Mouse (Mus musculus): Measurements from ENCODE around the gene Gm45808. TPM values are rescaled to one million over a fixed set of nuclear protein-coding genes. Genes with fewer than 3 reads are reported as not detected.
"Not testable (repeated sequence)": the region's sequence is repeated elsewhere in the genome, so short reads cannot be mapped to it uniquely, and the experiment has no call there.

The Gm45808 gene
- polyA plus RNA-seq, 1 experiment from 2014 or later = not detected

DNA sequence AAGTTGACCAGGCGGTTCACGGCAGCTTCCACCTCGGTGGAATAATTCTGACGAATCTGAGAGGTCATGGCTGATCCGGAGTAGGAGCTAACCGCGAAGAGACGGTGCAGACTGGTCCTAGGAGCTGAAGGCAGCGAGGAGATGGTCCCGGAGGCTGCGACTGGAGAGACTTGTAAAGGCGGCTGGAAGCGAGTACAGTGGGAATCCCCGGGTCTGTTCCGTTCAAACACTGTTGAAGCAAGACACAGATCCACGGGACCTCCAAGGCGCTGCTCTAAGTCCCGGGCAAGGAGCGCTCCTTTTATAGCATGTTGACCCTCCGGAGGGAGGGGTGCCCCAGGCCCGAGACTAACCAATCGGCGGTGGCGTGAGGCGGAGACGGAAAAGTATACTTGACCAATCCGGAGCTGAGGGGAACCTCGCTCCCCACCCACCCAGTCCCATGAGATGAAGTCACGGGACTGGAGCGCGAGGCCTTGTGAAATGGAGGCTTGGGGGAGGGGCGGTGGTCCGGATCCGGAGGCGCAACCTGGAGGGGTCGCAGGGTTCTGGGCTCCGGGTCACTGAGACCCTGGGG, 27.0 kb downstream of the Gm45808 start, which contains the start of gene Ftl1:
TSS of gene Ftl1 (minus strand) at position 321 of the 577 bp plus-strand sequence.
- not testable (repeated sequence) for H3K36me3 ChIP-seq (ENCODE audit: control insufficient read depth, insufficient read depth, low read length); H3K9me3 ChIP-seq (ENCODE audit: control insufficient read depth, low read length); H3K27me3 ChIP-seq (replicated peaks; ENCODE audit: control insufficient read depth, insufficient read depth, low read length)
- Histone ChIP-seq H3K4me2 (ENCODE audit: low read length) (peak within 1 kb of the TSS; percentile 90), H3K4me3 (ENCODE audit: low read length) (peak within 1 kb of the TSS; percentile 60), H3K27ac (ENCODE audit: low read depth, low read length) (peak within 1 kb of the TSS; percentile 93), H3K9ac (ENCODE audit: low read depth, low read length) (peak within 1 kb of the TSS; percentile 68), H3K4me1 (ENCODE audit: control insufficient read depth, insufficient read depth, low read depth, low read length) (peaks cover 33% of the 10 kb centered on the region)
- peak; percentile 96 for ATAC-seq
- under 1% methylated on average over 24 of the region's 37 CpGs for WGBS

DNA sequence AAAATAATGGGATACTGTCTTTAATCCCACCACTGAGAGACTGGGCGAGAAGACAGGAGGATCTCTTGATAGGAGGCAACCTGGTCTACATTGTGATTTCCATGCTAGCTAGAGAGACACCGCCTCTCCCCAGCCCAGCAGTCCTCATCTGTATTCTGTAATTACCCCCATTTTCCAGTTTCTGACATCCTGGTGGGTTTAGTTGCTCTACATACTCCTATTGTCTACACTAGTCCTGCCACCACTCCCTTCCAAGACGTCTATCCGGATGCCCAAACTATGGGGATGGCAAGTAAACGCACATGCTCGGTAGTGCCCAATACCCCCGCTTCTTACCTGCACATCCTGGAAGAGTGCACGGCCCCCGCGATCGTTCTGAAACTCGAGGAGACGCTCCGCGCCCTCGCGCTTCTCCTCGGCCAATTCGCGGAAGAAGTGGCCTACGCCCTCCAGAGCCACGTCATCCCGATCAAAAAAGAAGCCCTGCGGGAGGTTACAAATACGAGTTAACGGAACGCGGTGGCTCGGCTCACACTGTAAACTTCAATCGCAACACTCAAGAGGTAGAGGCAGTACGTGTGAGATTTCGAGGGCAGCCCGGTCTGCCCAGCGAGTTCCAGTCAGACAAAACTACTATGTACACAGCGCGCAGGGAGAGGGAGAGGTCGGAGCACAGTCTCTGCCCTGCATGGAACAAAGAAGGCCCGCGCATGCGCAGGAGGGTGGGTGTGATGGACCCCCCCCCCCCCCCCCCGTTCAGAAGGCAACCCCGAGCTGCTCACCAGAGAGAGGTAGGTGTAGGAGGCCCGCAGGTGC, 27.7 kb downstream of the Gm45808 start:
- Histone ChIP-seq H3K36me3 (ENCODE audit: control insufficient read depth, insufficient read depth, low read length) (peaks cover 15% of the 10 kb centered on the region), H3K4me1 (ENCODE audit: control insufficient read depth, insufficient read depth, low read depth, low read length) (peaks cover 33% of the 10 kb centered on the region), H3K9ac (ENCODE audit: low read depth, low read length) (peak overlapping the region; percentile 68), H3K4me3 (ENCODE audit: low read length) (peak overlapping the region; percentile 60), H3K27ac (ENCODE audit: low read depth, low read length) (peak overlapping the region; percentile 93), H3K27me3 (replicated peaks; ENCODE audit: control insufficient read depth, insufficient read depth, low read length) (no peaks in the 10 kb centered on the region), H3K4me2 (ENCODE audit: low read length) (peak overlapping the region; percentile 90), H3K9me3 (ENCODE audit: control insufficient read depth, low read length) (no peaks in the 10 kb centered on the region)
- ATAC-seq = peak; percentile 66
- WGBS = under 1% methylated on average over 42 of the region's 43 CpGs

DNA sequence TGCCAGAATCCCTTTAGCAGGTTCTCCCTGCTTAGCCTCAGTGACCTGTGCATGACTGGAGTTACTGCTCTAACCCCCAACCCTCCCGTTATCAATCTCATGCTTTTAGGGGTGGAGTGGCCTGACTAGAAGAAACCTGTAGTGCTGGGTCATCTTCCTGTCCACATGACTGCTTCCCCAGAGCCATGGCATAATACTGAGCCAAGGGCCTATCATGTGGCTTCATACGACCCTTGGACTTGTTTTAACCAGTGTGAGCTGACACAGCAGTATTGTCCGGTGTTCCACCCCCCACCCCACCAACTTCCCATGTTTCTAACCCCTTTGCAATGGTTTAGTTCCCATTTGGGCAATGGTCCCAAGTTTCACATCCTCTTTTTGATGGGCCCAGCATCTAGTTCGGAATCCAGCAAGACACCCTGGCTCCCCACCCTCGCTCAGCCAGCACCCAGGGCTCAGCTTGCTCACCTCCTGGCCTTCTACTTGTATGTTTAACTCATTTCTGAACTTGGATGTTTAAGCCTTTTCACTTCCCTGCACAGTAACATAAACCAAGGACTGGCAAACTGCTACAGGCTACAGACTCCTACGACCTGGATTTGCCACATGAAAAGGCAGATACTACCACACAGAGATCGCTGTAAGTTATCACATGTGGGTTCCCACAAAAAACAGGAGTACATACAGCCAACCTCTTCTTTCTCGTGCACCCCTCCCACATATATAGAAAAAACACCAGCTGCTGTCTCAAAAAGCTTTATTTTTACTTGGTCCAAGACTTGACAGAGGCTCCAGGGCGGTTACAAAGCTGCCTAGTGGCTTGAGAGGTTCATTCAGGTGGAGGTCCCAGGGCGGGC, 29.2 kb downstream of the Gm45808 start:
- Histone ChIP-seq H3K4me2 (ENCODE audit: low read length) (peak overlapping the region; percentile 90), H3K27me3 (replicated peaks; ENCODE audit: control insufficient read depth, insufficient read depth, low read length) (no peaks in the 10 kb centered on the region), H3K9ac (ENCODE audit: low read depth, low read length) (peak overlapping the region; percentile 68), H3K27ac (ENCODE audit: low read depth, low read length) (peak overlapping the region; percentile 93), H3K9me3 (ENCODE audit: control insufficient read depth, low read length) (no peaks in the 10 kb centered on the region), H3K36me3 (ENCODE audit: control insufficient read depth, insufficient read depth, low read length) (peaks cover 16% of the 10 kb centered on the region), H3K4me3 (ENCODE audit: low read length) (peak overlapping the region; percentile 60), H3K4me1 (ENCODE audit: control insufficient read depth, insufficient read depth, low read depth, low read length) (peaks cover 33% of the 10 kb centered on the region)
- WGBS = 63% methylated on average over 9 of the region's 10 CpGs
- ATAC-seq = no peak

DNA sequence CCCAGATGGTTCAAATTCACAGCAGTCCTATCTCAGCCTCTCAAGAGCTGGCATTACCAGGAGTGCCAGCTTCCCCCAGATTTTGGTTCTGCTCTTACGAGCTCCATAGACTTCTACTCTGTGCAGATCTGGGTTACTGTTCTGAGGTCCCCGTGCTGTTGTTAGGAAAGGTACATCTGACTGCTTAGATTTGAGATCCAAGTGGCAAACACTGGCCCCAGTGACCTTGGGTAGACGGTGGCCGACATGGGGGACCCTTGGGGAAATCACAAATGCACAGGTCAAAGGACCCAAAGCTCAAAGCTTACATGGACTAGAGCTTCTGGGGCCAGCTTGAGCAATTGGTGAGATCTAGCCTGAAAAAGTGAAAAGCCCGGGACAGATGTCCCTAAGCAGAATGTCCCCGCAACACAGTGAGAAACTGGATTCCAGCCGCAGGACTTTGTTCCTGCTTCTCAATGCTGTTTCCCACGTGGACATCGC, 29.8 kb downstream of the Gm45808 start:
- H3K9ac ChIP-seq (ENCODE audit: low read depth, low read length) = peak overlapping the region; percentile 25
- ATAC-seq = no peak
- H3K36me3 ChIP-seq (ENCODE audit: control insufficient read depth, insufficient read depth, low read length) = peaks cover 16% of the 10 kb centered on the region
- H3K9me3 ChIP-seq (ENCODE audit: control insufficient read depth, low read length) = no peaks in the 10 kb centered on the region
- no peaks in the 10 kb centered on the region for H3K27me3 ChIP-seq (replicated peaks; ENCODE audit: control insufficient read depth, insufficient read depth, low read length)
- peak overlapping the region; percentile 60; the same call in 1 of the 2 replicates for H3K4me3 ChIP-seq (ENCODE audit: low read length)
- peaks cover 33% of the 10 kb centered on the region for H3K4me1 ChIP-seq (ENCODE audit: control insufficient read depth, insufficient read depth, low read depth, low read length)
- H3K4me2 ChIP-seq (ENCODE audit: low read length) = peak overlapping the region; percentile 90
- peak overlapping the region; percentile 40; the same call in 1 of the 2 replicates for H3K27ac ChIP-seq (ENCODE audit: low read depth, low read length)
- WGBS = 51% methylated on average over 9 of the region's 9 CpGs

DNA sequence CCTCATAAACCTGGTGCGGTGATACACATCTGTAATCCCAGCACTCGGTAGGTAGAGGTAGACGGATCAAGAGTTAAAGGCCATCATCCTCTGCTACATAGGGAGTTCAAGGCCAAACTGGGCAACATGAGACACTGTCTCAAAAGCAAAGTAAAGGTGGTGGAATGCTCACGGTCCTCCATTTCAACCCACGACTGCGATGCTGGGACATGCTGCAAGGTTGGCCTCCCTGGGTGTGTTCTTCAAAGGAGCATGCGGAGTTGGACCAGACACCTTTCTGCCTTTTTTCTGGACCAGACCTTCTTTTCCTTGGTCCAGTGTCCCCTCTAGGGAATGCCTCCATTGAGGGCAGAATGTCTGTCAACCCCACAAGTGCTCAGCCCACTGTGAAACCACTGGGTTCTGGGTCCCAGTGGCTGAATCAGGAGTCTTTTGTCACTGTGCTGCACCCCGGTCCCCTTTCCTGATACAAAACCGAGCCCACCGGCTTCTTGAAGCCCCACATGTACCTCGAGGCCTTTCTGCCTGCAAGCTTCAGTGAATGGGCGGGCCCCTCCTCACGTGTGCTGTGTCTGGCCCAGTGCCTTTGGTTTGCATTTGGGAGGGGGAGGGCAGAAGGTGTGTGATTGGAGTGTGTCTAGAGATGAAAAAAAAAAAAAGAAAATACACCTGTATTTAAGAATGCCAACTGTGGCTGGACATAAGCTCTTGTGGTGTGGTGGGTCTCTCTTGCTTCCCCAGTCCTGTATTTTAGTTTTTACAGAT, 30.5 kb downstream of the Gm45808 start:
- Histone ChIP-seq H3K4me3 (ENCODE audit: low read length) (no peak overlapping the region), H3K36me3 (ENCODE audit: control insufficient read depth, insufficient read depth, low read length) (peaks cover 15% of the 10 kb centered on the region), H3K4me1 (ENCODE audit: control insufficient read depth, insufficient read depth, low read depth, low read length) (peaks cover 33% of the 10 kb centered on the region), H3K9me3 (ENCODE audit: control insufficient read depth, low read length) (no peaks in the 10 kb centered on the region), H3K27ac (ENCODE audit: low read depth, low read length) (no peak overlapping the region), H3K9ac (ENCODE audit: low read depth, low read length) (no peak overlapping the region; the same call in 1 of the 2 replicates), H3K27me3 (replicated peaks; ENCODE audit: control insufficient read depth, insufficient read depth, low read length) (no peaks in the 10 kb centered on the region), H3K4me2 (ENCODE audit: low read length) (no peak overlapping the region)
- WGBS = 78% methylated on average over 13 of the region's 13 CpGs
- ATAC-seq = no peak

DNA sequence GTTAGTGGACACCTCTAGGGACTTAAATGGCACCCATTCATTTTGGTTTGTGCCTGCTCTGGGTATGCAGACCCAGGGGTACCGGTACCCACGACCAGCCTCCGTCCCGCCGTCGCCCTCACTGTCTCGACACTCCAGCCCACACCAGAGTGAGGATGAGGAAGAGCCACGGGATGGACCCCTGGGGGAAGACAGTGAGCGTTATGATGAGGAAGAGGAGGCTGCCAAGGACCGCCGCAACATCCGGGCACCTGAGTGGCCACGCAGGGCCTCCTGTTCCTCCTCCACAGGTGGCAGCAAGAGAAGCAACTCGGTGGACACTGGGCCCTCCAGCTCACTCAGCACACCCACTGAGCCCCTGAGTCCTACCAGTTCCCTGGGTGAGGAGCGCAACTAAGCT, 31.6 kb downstream of the Gm45808 start:
- Histone ChIP-seq H3K9me3 (ENCODE audit: control insufficient read depth, low read length) (no peaks in the 10 kb centered on the region), H3K36me3 (ENCODE audit: control insufficient read depth, insufficient read depth, low read length) (peaks cover 15% of the 10 kb centered on the region), H3K4me1 (ENCODE audit: control insufficient read depth, insufficient read depth, low read depth, low read length) (peaks cover 22% of the 10 kb centered on the region), H3K4me3 (ENCODE audit: low read length) (no peak overlapping the region), H3K9ac (ENCODE audit: low read depth, low read length) (no peak overlapping the region), H3K27ac (ENCODE audit: low read depth, low read length) (no peak overlapping the region), H3K27me3 (replicated peaks; ENCODE audit: control insufficient read depth, insufficient read depth, low read length) (no peaks in the 10 kb centered on the region), H3K4me2 (ENCODE audit: low read length) (no peak overlapping the region)
- no peak for ATAC-seq
- WGBS = 88% methylated on average over 15 of the region's 15 CpGs

DNA sequence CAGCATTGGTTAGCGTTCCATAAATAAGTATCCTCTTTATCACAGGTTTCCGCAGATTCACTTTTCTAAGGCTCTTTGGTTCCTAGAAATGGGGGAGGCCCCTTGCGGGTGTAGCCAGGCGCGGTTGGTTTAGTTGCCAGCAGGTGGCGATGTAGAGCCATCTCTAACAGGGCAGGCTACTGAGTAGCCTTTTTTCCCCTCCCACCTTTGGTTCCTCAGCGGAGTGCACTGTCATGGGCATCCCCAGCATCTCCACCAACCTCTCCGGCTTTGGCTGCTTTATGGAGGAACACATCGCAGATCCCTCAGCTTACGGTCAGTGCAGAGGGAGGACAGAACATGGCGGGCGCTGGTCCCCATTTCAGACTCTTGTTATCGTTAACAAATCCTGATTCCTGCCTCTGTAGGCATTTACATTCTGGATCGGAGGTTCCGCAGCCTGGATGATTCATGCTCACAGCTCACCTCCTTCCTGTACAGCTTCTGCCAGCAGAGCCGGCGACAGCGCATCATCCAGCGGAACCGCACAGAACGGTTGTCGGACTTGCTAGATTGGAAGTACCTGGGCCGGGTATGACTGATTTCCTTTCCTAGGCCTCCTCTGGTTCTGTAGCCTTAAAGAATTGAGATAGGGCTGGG, 35.1 kb downstream of the Gm45808 start:
- Histone ChIP-seq H3K36me3 (ENCODE audit: control insufficient read depth, insufficient read depth, low read length) (peaks cover 15% of the 10 kb centered on the region), H3K9me3 (ENCODE audit: control insufficient read depth, low read length) (no peaks in the 10 kb centered on the region), H3K27ac (ENCODE audit: low read depth, low read length) (no peak overlapping the region), H3K4me1 (ENCODE audit: control insufficient read depth, insufficient read depth, low read depth, low read length) (peaks cover 4% of the 10 kb centered on the region), H3K27me3 (replicated peaks; ENCODE audit: control insufficient read depth, insufficient read depth, low read length) (no peaks in the 10 kb centered on the region), H3K4me3 (ENCODE audit: low read length) (no peak overlapping the region), H3K9ac (ENCODE audit: low read depth, low read length) (peak overlapping the region; percentile 20; the same call in 1 of the 2 replicates), H3K4me2 (ENCODE audit: low read length) (no peak overlapping the region)
- 55% methylated on average over 23 of the region's 23 CpGs for WGBS
- ATAC-seq = peak; percentile 72

DNA sequence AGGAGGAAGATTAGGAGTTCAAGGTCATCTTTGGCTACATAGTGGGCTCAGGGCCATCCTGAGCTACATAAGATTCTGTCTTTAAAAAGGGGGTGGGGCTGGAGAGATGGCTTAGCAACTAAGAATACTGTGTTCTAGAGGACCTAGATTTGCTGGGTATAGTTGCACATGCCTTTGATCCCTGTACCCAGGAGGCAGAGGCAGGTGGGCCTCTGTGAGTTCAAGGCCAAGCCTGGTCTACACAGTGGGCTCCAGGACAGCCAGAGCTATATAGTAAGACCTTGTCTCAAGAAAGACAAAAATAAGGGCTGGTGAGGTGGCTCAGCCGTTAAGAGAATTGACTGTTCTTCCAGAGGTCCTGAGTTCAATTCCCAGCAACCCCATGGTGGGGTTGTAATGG, 36.6 kb downstream of the Gm45808 start:
- no peaks in the 10 kb centered on the region for H3K4me1 ChIP-seq (ENCODE audit: control insufficient read depth, insufficient read depth, low read depth, low read length)
- no peak overlapping the region for H3K4me2 ChIP-seq (ENCODE audit: low read length)
- no peaks in the 10 kb centered on the region for H3K27me3 ChIP-seq (replicated peaks; ENCODE audit: control insufficient read depth, insufficient read depth, low read length)
- H3K4me3 ChIP-seq (ENCODE audit: low read length) = no peak overlapping the region
- H3K9me3 ChIP-seq (ENCODE audit: control insufficient read depth, low read length) = no peaks in the 10 kb centered on the region
- peaks cover 14% of the 10 kb centered on the region for H3K36me3 ChIP-seq (ENCODE audit: control insufficient read depth, insufficient read depth, low read length)
- no peak overlapping the region for H3K27ac ChIP-seq (ENCODE audit: low read depth, low read length)
- no peak for ATAC-seq
- WGBS = 100% methylated on average over 1 of the region's 1 CpGs
- H3K9ac ChIP-seq (ENCODE audit: low read depth, low read length) = no peak overlapping the region
